Mouse (Mus musculus) megakaryocyte-erythroid progenitor cell, adult 5-6 weeks (primary cell): Measurements from ENCODE around the gene Reep3. TPM values are rescaled to one million over a fixed set of nuclear protein-coding genes. Genes with fewer than 3 reads are reported as not detected.

Source experiments
- ATAC-seq: replicated peaks from 2 replicates; pipeline ENCODE4 v1.8.0; 2016; ENCODE audit warnings: mild to moderate bottlenecking, inconsistent platforms; ENCODE audit not compliant: severe bottlenecking, poor library complexity, low FRiP score, low TSS enrichment
- total RNA-seq, 2 experiments: library from RNA; stranded (forward) in 1 of 2; stranded (reverse) in 1 of 2; fragments of 200-1000, 215-1000 nt in 1 of 2; fragments of >200 nt in 1 of 2; fragmentation: Nextera tagmentation in 1 of 2; gene quantifications; 2 replicates each; pipeline ENCODE4 v1.2.3; 2014 to 2017

The Reep3 gene
- total RNA-seq, 2 experiments from 2014 or later, result 3.6 to 9.1 TPM

GRCm38 (mm10) chr10:66995181-66995580, 101.6 kb downstream of the Reep3 start:
- ATAC-seq, result no peak

GRCm38 (mm10) chr10:66994469-66994868, 102.3 kb downstream of the Reep3 start:
- no peak for ATAC-seq

GRCm38 (mm10) chr10:66992591-66992990, 104.2 kb downstream of the Reep3 start:
- ATAC-seq, result no peak

GRCm38 (mm10) chr10:66990506-66990905, 106.2 kb downstream of the Reep3 start:
- ATAC-seq, result no peak

DNA sequence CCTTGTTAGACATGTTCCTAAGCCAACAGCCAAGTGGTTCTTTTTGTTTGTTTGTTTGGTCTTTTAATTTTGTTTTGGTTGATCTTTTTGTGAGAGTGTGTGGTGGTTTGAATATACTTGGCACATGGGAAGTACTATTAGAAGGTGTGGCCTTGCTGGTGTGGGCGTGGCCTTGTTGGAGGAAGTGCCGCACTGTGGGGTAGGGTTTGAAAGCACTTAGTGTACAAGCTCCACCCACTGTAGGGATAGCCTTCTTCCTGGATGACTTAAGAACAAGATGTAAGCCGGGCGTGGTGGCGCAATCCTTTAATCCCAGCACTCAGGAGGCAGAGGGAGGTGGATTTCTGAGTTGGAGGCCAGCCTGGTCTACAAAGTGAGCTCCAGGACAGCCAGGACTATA, 113.7 kb downstream of the Reep3 start:
- ATAC-seq, result no peak

DNA sequence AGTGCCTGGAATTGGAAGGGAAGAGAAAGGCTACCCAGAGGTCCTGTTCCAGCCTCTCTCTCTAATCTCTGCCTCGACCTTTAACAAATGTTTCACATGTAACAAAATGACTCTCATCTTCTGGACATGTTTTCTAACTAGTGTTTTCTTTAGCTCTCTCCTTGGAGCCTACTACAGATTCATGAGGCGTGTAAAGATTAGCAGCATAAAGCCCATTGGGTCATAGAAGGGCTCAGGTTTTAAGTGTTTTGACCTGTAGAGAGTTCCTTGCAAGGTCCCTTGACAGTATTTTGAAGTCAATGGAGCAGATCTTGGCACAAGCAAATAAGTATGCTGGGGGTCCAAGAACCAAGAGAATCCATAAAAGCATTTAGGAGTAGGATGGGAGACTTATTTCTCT, 118.5 kb downstream of the Reep3 start:
- ATAC-seq, result no peak

GRCm38 (mm10) chr10:66977093-66977492, 119.7 kb downstream of the Reep3 start:
- no peak for ATAC-seq

DNA sequence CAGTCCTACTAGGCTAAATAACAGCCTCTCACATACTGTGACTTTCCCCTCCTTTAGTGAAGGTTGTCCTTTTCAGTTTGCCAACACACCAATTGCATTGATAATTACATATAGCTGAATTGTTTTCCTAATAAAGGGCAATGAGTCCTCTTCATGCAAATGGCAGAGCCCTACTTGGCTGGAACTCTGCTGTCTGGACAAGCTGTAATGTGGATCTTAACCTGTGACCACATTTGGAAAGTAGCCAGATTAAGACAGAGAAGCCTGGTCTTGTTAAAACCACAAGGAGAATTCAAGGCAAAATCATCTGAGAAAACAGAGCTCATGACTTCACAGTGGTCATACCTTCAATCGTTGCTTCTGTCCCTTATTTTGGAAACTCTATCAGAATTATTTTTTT, 121.3 kb downstream of the Reep3 start:
- no peak for ATAC-seq

GRCm38 (mm10) chr10:66974417-66974816, 122.3 kb downstream of the Reep3 start:
- no peak for ATAC-seq

DNA sequence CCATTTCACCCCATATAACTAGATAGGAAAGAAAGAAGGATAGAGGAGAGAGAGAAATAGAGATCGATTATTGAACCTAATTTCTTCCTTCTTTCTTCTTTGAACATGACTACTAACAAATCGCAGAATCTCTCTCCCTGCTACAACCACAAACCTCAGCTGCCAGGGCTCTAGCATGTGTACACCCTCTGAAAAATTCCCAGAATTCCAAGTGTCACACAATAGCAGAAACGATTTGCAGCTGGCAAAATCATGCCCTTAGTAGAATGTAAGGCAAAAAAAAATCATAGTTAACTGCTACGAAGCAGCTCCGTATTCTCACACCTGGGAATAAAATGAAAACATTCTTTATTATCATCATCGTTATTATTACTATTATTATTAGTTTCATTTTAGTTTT, 122.9 kb downstream of the Reep3 start:
- no peak for ATAC-seq

GRCm38 (mm10) chr10:66973274-66973673, 123.5 kb downstream of the Reep3 start:
- ATAC-seq, result no peak

- ATAC-seq, result no peak
Measured at GRCm38 (mm10) chr10:66970336-66971115, 126.2 kb downstream of the Reep3 start.

- no peak for ATAC-seq
Measured at GRCm38 (mm10) chr10:66969581-66969980, 127.2 kb downstream of the Reep3 start.

GRCm38 (mm10) chr10:66969081-66969480, 127.7 kb downstream of the Reep3 start:
- no peak for ATAC-seq

- no peak for ATAC-seq
Measured at GRCm38 (mm10) chr10:66968541-66968940, 128.2 kb downstream of the Reep3 start.

GRCm38 (mm10) chr10:66966391-66967109, 130.2 kb downstream of the Reep3 start:
- ATAC-seq, result no peak

DNA sequence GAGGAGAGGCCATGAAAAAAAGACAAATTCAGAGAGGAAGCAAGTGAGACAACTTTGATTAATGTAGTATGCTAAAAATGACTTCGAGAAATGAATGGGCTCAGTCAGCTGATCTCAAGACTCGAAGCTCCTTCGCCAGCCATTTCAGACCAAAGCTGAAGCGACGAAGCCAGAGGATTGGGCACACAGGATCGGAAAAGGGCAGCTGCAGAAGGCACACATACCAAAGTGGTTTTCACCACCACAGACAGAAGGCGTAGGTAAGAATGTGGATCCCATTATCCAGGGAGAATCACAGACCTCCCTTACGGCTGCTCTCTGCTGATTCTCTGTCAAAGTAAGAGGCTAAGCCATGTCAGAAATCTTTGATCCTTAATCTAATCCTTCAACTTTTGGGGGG, 136.6 kb downstream of the Reep3 start:
- no peak for ATAC-seq
